Mouse (Mus musculus) heart, embryonic 11.5 days (tissue): ENCODE measurements around the gene Irf3. TPM values are rescaled to one million over a fixed set of nuclear protein-coding genes. Genes with fewer than 3 reads are reported as not detected.

Experiments
- ATAC-seq: fragments of 200-750 bp; cut with Nextera tagmentation; replicated peaks from 2 replicates; pipeline ENCODE4 v1.8.0; 2017; ENCODE audit warnings: moderate library complexity; ENCODE audit not compliant: insufficient number of reproducible peaks, low FRiP score, low TSS enrichment
- H3K27ac ChIP-seq: fragments of 300-500 bp; sonication (generic); 2 replicates; pipeline ENCODE4 v1.5.1; 2014; ENCODE audit warnings: mild to moderate bottlenecking, low read depth, low read length
- H3K27me3 ChIP-seq: fragments of 300-500 bp; sonication (generic); 2 replicates; pipeline ENCODE4 v1.6.1; 2014; ENCODE audit warnings: mild to moderate bottlenecking, low read length, mixed read lengths; ENCODE audit not compliant: control insufficient read depth, insufficient read depth
- H3K36me3 ChIP-seq: fragments of 300-500 bp; sonication (generic); 2 replicates; pipeline ENCODE4 v1.6.1; 2014; ENCODE audit warnings: mild to moderate bottlenecking, low read length, moderate library complexity, mixed read lengths; ENCODE audit not compliant: control insufficient read depth, insufficient read depth
- H3K4me1 ChIP-seq: fragments of 300-500 bp; sonication (generic); 2 replicates; pipeline ENCODE4 v1.6.1; 2014; ENCODE audit warnings: low read length; ENCODE audit not compliant: control insufficient read depth, insufficient read depth
- H3K4me2 ChIP-seq: fragments of 300-500 bp; sonication (generic); 2 replicates; pipeline ENCODE4 v1.6.1; 2014; ENCODE audit warnings: mild to moderate bottlenecking, moderate library complexity
- H3K4me3 ChIP-seq: fragments of 300-500 bp; sonication (generic); 2 replicates; pipeline ENCODE4 v1.5.1; 2014; ENCODE audit warnings: low read depth, low read length
- H3K9ac ChIP-seq: fragments of 300-500 bp; sonication (generic); 2 replicates; pipeline ENCODE4 v1.6.1; 2014; ENCODE audit warnings: mild to moderate bottlenecking, low read depth, low read length, moderate library complexity
- H3K9me3 ChIP-seq: fragments of 300-500 bp; sonication (generic); replicated peaks from 2 replicates; pipeline ENCODE4 v1.6.1; 2016; ENCODE audit warnings: low read length; ENCODE audit not compliant: control insufficient read depth
- WGBS: fragments of 180-500 bp; shearing (Covaris S2); extraction: QIAGEN DNeasy Blood & Tissue Kit; methylation state at CpG from one replicate; pipeline ENCODE4 v1.1.7; 2014; ENCODE audit not compliant: insufficient replicate concordance; 5-methylcytosine and 5-hydroxymethylcytosine counted together
- polyA plus RNA-seq: library from polyadenylated mRNA; unstranded; fragments of >200 nt; fragmentation: Nextera tagmentation; extraction: Ambion mirVana; gene quantifications from 2 replicates; pipeline ENCODE4 v1.2.1, GENCODE M21; 2014

Gene Irf3
- polyA plus RNA-seq, 1 experiment from 2014 or later = 61.4 TPM

GRCm38 (mm10) chr7:45025601-45026220 lies 28.3 kb downstream of the Irf3 start:
- Histone ChIP-seq H3K36me3 (peaks cover 24% of the 10 kb centered on the region), H3K4me1 (no peaks in the 10 kb centered on the region), H3K9me3 (no peaks in the 10 kb centered on the region), H3K4me2 (no peak overlapping the region), H3K27ac (no peak overlapping the region), H3K27me3 (no peaks in the 10 kb centered on the region), H3K9ac (no peak overlapping the region), H3K4me3 (no peak overlapping the region)
- 71% methylated on average over 8 of the region's 8 CpGs for WGBS
- no peak for ATAC-seq

GRCm38 (mm10) chr7:45026256-45026655 lies 28.8 kb downstream of the Irf3 start:
- H3K9ac ChIP-seq = no peak overlapping the region
- no peak overlapping the region for H3K4me3 ChIP-seq
- H3K27ac ChIP-seq = no peak overlapping the region
- no peaks in the 10 kb centered on the region for H3K27me3 ChIP-seq
- no peaks in the 10 kb centered on the region for H3K4me1 ChIP-seq
- ATAC-seq = no peak
- H3K9me3 ChIP-seq = no peaks in the 10 kb centered on the region
- no peak overlapping the region for H3K4me2 ChIP-seq
- WGBS = 82% methylated on average over 2 of the region's 2 CpGs
- peaks cover 30% of the 10 kb centered on the region for H3K36me3 ChIP-seq

- H3K4me2 ChIP-seq = no peak overlapping the region
- H3K36me3 ChIP-seq = peaks cover 38% of the 10 kb centered on the region
- H3K9me3 ChIP-seq = no peaks in the 10 kb centered on the region
- no peak overlapping the region for H3K9ac ChIP-seq
- H3K4me1 ChIP-seq = no peaks in the 10 kb centered on the region
- H3K4me3 ChIP-seq = no peak overlapping the region
- 93% methylated on average over 9 of the region's 9 CpGs for WGBS
- ATAC-seq = no peak
- no peaks in the 10 kb centered on the region for H3K27me3 ChIP-seq
- no peak overlapping the region for H3K27ac ChIP-seq
Measured at GRCm38 (mm10) chr7:45027761-45028160, 30.3 kb downstream of the Irf3 start.

GRCm38 (mm10) chr7:45028351-45028750 lies 30.9 kb downstream of the Irf3 start:
- WGBS = 87% methylated on average over 11 of the region's 11 CpGs
- Histone ChIP-seq H3K4me1 (no peaks in the 10 kb centered on the region), H3K36me3 (peaks cover 44% of the 10 kb centered on the region), H3K4me2 (no peak overlapping the region), H3K27me3 (no peaks in the 10 kb centered on the region), H3K9me3 (no peaks in the 10 kb centered on the region), H3K4me3 (no peak overlapping the region), H3K9ac (no peak overlapping the region), H3K27ac (no peak overlapping the region)
- no peak for ATAC-seq

GRCm38 (mm10) chr7:45029995-45030394 lies 32.5 kb downstream of the Irf3 start:
- Histone ChIP-seq H3K9ac (no peak overlapping the region), H3K4me3 (no peak overlapping the region), H3K4me2 (no peak overlapping the region), H3K36me3 (peaks cover 60% of the 10 kb centered on the region), H3K27me3 (no peaks in the 10 kb centered on the region), H3K27ac (no peak overlapping the region), H3K4me1 (no peaks in the 10 kb centered on the region), H3K9me3 (no peaks in the 10 kb centered on the region)
- 91% methylated on average over 6 of the region's 6 CpGs for WGBS
- ATAC-seq = no peak

GRCm38 (mm10) chr7:45030857-45031256 lies 33.4 kb downstream of the Irf3 start:
- H3K27ac ChIP-seq = no peak overlapping the region
- WGBS = 93% methylated on average over 8 of the region's 8 CpGs
- H3K4me3 ChIP-seq = no peak overlapping the region
- ATAC-seq = no peak
- no peaks in the 10 kb centered on the region for H3K9me3 ChIP-seq
- H3K36me3 ChIP-seq = peaks cover 67% of the 10 kb centered on the region
- no peak overlapping the region for H3K4me2 ChIP-seq
- no peaks in the 10 kb centered on the region for H3K4me1 ChIP-seq
- no peaks in the 10 kb centered on the region for H3K27me3 ChIP-seq
- H3K9ac ChIP-seq = no peak overlapping the region

GRCm38 (mm10) chr7:45033722-45034359 lies 36.4 kb downstream of the Irf3 start:
- Histone ChIP-seq H3K27ac (no peak overlapping the region), H3K4me1 (no peaks in the 10 kb centered on the region), H3K9me3 (no peaks in the 10 kb centered on the region), H3K4me3 (no peak overlapping the region), H3K4me2 (no peak overlapping the region), H3K27me3 (no peaks in the 10 kb centered on the region), H3K36me3 (peaks cover 78% of the 10 kb centered on the region), H3K9ac (no peak overlapping the region)
- 89% methylated on average over 19 of the region's 19 CpGs for WGBS
- ATAC-seq = no peak

GRCm38 (mm10) chr7:45035631-45036030 lies 38.2 kb downstream of the Irf3 start:
- no peak overlapping the region for H3K4me3 ChIP-seq
- no peak for ATAC-seq
- H3K9ac ChIP-seq = no peak overlapping the region
- H3K9me3 ChIP-seq = no peaks in the 10 kb centered on the region
- H3K4me1 ChIP-seq = no peaks in the 10 kb centered on the region
- H3K27me3 ChIP-seq = no peaks in the 10 kb centered on the region
- peaks cover 82% of the 10 kb centered on the region for H3K36me3 ChIP-seq
- H3K27ac ChIP-seq = no peak overlapping the region
- no peak overlapping the region for H3K4me2 ChIP-seq
- WGBS = 82% methylated on average over 3 of the region's 3 CpGs

- no peak overlapping the region for H3K4me2 ChIP-seq
- H3K27ac ChIP-seq = no peak overlapping the region
- peaks cover 79% of the 10 kb centered on the region for H3K36me3 ChIP-seq
- H3K9ac ChIP-seq = no peak overlapping the region
- no peaks in the 10 kb centered on the region for H3K4me1 ChIP-seq
- H3K9me3 ChIP-seq = no peaks in the 10 kb centered on the region
- H3K27me3 ChIP-seq = no peaks in the 10 kb centered on the region
- 85% methylated on average over 11 of the region's 11 CpGs for WGBS
- no peak for ATAC-seq
- H3K4me3 ChIP-seq = no peak overlapping the region
Measured at GRCm38 (mm10) chr7:45036702-45037101, 39.3 kb downstream of the Irf3 start.
